In the genomic region with DNA sequence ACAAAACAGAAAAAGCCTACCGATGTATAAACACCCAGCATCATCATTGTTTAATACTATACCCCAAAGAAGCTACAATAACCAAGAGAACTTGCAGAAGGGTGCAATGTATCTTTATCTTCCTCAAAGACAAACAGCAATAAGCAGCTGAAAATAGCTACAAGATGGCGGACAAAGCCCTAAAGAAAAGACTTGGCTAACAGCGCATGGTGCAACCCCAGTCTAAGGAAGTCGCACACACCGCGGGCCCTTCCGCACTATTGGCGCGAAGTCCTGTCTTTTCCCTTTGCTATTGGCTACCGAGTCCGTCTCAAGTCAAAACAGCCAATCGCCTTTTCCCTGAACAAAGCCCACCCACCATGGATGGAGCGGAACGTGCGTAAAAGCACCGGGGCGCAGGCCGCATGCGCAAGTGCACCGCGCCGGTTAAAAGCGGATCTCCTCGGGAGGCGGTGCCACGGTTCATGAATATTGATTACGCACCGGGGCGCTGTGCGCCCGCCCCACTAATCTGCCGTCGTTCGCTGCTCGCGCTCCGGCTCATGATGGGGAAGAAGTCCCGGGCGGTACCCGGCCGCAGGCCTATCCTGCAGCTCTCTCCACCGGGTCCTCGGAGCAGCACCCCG, we compare ENCODE assay signal across 8 mouse cellular contexts. TPM values are rescaled to one million over a fixed set of nuclear protein-coding genes. Genes with fewer than 3 reads are reported as not detected.
DNase-seq lines count a peak whose midpoint lies in the region; ATAC-seq lines count a peak whose summit lies in the region.

A gene (plus strand): TSS at position 318 of the 626 bp plus-strand sequence.

- peak; percentile 100 for ATAC-seq in hindbrain, embryonic 15.5 days (ENCODE audit: low FRiP score, low read depth)

- peak within 1 kb of the TSS; percentile 64 for H3K4me2 ChIP-seq in hindbrain, embryonic 15.5 days

- peak within 1 kb of the TSS; percentile 67 for H3K4me3 ChIP-seq in hindbrain, embryonic 15.5 days

- WGBS in hindbrain, embryonic 15.5 days: under 1% methylated on average over 44 of the region's 44 CpGs

- H3K9ac ChIP-seq in hindbrain, embryonic 15.5 days: peak within 1 kb of the TSS; percentile 96

- peaks cover 13% of the 10 kb centered on the region; the same call in 1 of the 2 replicates for H3K36me3 ChIP-seq in hindbrain, embryonic 15.5 days

- H3K27ac ChIP-seq in hindbrain, embryonic 15.5 days (replicated peaks): peak within 1 kb of the TSS; percentile 98

- no peaks in the 10 kb centered on the region for H3K9me3 ChIP-seq in hindbrain, embryonic 15.5 days

- peak; percentile 98 for DNase-seq in T-cell, adult 2 months (ENCODE audit: low spot score)
- DNase-seq in cerebellum, postnatal 36 days: peak; percentile 97 to 98
- DNase-seq in frontal cortex, postnatal 36 days (ENCODE audit: low spot score in 2 of 2): peak; percentile 98 to 99
- DNase-seq in left cerebral cortex, adult 11 months (ENCODE audit: low spot score): peak; percentile 98
- peak; percentile 97 to 99 for DNase-seq in lung, postnatal 4 days
- peak; percentile 98 for DNase-seq in retina, postnatal 7 days (ENCODE audit: low read depth, low spot score)
- peak; percentile 91 for DNase-seq in urinary bladder, adult 2 months (ENCODE audit: low spot score)

- H3K4me1 ChIP-seq in hindbrain, embryonic 15.5 days (replicated peaks): peaks cover 27% of the 10 kb centered on the region

- H3K27me3 ChIP-seq in hindbrain, embryonic 15.5 days: no peaks in the 10 kb centered on the region

RNA-seq across cellular contexts. Expression of the gene that starts here (rescaled TPM):
- polyA plus RNA-seq in hindbrain, embryonic 15.5 days (2015; fragmentation: Nextera tagmentation; extraction: Ambion mirVana): 88.0 and 95.7 TPM in 2 replicates
- polyA plus RNA-seq in urinary bladder, adult 2 months (2012; rRNA removed): 43.2 and 55.3 TPM in 2 replicates

Comparison
In these comparisons a context has a peak if more than half of its experiments do, and no peak if none do; other contexts are left out.
1. Peak in every context shown above with its lines: DNase-seq, ATAC-seq, H3K4me3 ChIP-seq and H3K27ac ChIP-seq.